ENCODE assay signal across 11 mouse cellular contexts in genomic region chr7:136267716-136268489, GRCm38 (mm10).
DNase-seq lines count a peak whose midpoint lies in the region; ATAC-seq and TF ChIP-seq lines count a peak whose summit lies in the region.
"Had no signal": no experiment of that assay in that cellular context is flagged by ENCODE, and none has a peak within 500 bp of the region (broad histone marks: within the 10 kb centered on the region; RNA-seq: fewer than 3 reads in every experiment).

No protein-coding gene starts in this region.

- peak; percentile 4 for DNase-seq in cerebellum, adult 9-10 months
- no peak for DNase-seq in cerebellum, postnatal 25 days
- DNase-seq in left cerebral cortex, adult 11 months (ENCODE audit: low spot score): peak; percentile 27
- DNase-seq in left cerebral cortex, postnatal 4 days: no peak
- DNase-seq in layer of hippocampus, adult 2 months (ENCODE audit: low spot score in 2 of 2): peak; percentile 29 to 31
- DNase-seq in midbrain, embryonic 14.5 days: peak; percentile 71
- DNase-seq in spleen, postnatal 14 days (ENCODE audit: low spot score in 2 of 2): no peak
- no peak for DNase-seq in adrenal gland, postnatal 14 days
- DNase-seq: spleen, adult 18-20 months had no signal

- peak overlapping the region; percentile 82 for H3K27ac ChIP-seq in layer of hippocampus, adult 2 months
- peak overlapping the region; percentile 74 for H3K27ac ChIP-seq in midbrain, embryonic 14.5 days (replicated peaks; ENCODE audit: low read depth, low read length)
- H3K27ac ChIP-seq: liver, embryonic 14.5 days had no signal

- no peaks in the 10 kb centered on the region for H3K36me3 ChIP-seq in midbrain, embryonic 14.5 days (ENCODE audit: control insufficient read depth, insufficient read depth, low read length)

- H3K4me3 ChIP-seq in layer of hippocampus, adult 2 months: peak overlapping the region; percentile 3; the same call in 1 of the 2 replicates
- no peak overlapping the region for H3K4me3 ChIP-seq in midbrain, embryonic 14.5 days (replicated peaks; ENCODE audit: low read depth, low read length)
- H3K4me3 ChIP-seq: erythroblast, embryonic 14.5 days had no signal

- peak; percentile 58; the same call in 1 of the 2 replicates for ATAC-seq in midbrain, embryonic 14.5 days (ENCODE audit: low FRiP score, low TSS enrichment)

- TF ChIP-seq CTCF in layer of hippocampus, adult 2 months (conservative IDR thresholded peaks at IDR 0.05): no peak

- no peak overlapping the region for H3K9ac ChIP-seq in midbrain, embryonic 14.5 days (replicated peaks; ENCODE audit: low read length)
- H3K9ac ChIP-seq: liver, embryonic 14.5 days had no signal

- no peak overlapping the region for H3K4me2 ChIP-seq in midbrain, embryonic 14.5 days (ENCODE audit: low read length)

- intact Hi-C loops in left cerebral cortex, postnatal 4 days (cut with DNase I): no loop called here

- peaks cover 20% of the 10 kb centered on the region for H3K4me1 ChIP-seq in midbrain, embryonic 14.5 days (ENCODE audit: control insufficient read depth, insufficient read depth, low read length)

- WGBS in midbrain, embryonic 14.5 days: 27% methylated on average over 7 of the region's 7 CpGs

- H3K27me3 ChIP-seq in midbrain, embryonic 14.5 days (ENCODE audit: control insufficient read depth, insufficient read depth, low read length): no peaks in the 10 kb centered on the region

- H3K9me3 ChIP-seq in midbrain, embryonic 14.5 days (ENCODE audit: control insufficient read depth, low read length): no peaks in the 10 kb centered on the region

Comparison
In these comparisons a context has a peak if more than half of its experiments do, and no peak if none do; other contexts are left out.
1. DNase-seq: peak in cerebellum, adult 9-10 months (single experiment), left cerebral cortex, adult 11 months (single experiment), layer of hippocampus, adult 2 months (2 of 2) and midbrain, embryonic 14.5 days (single experiment); none in cerebellum, postnatal 25 days (0 of 2), left cerebral cortex, postnatal 4 days (single experiment), spleen, postnatal 14 days (0 of 2) and adrenal gland, postnatal 14 days (single experiment).